Mouse (Mus musculus) erythroblast, embryonic 14.5 days (primary cell): ENCODE results near the gene Ptprk.

ENCODE experiments used
- GATA1 ChIP-seq: IDR thresholded peaks from 2 replicates; pipeline ENCODE4 v1.6.1; 2012; ENCODE audit warnings: low read length, inconsistent platforms, mixed read lengths
- TAL1 ChIP-seq: IDR thresholded peaks from 3 replicates; pipeline ENCODE4 v1.6.1; 2012; ENCODE audit warnings: low read length, inconsistent platforms, mixed read lengths

- no peak for TF ChIP-seq TAL1
- no peak for TF ChIP-seq GATA1
Observed at GRCm38 (mm10) chr10:28492870-28493269, 418.2 kb downstream of the Ptprk start.
